13 mouse cellular contexts compared by ENCODE assay signal in genomic region chr8:111619936-111620335, GRCm38 (mm10). TPM values are rescaled to one million over a fixed set of nuclear protein-coding genes. Genes with fewer than 3 reads are reported as not detected.
DNase-seq lines count a peak whose midpoint lies in the region; ATAC-seq lines count a peak whose summit lies in the region.
"Had no signal": no experiment of that assay in that cellular context is flagged by ENCODE, and none has a peak within 500 bp of the region (broad histone marks: within the 10 kb centered on the region; RNA-seq: fewer than 3 reads in every experiment).

No protein-coding gene starts in this region.

- no peak overlapping the region for H3K4me2 ChIP-seq in hindbrain, embryonic 13.5 days
- H3K4me2 ChIP-seq in hindbrain, embryonic 14.5 days (replicated peaks), result no peak overlapping the region
- H3K4me2 ChIP-seq: embryonic facial prominence, embryonic 13.5 days; hindbrain, embryonic 15.5 days had no signal

- H3K4me3 ChIP-seq in hindbrain, embryonic 13.5 days, result no peak overlapping the region
- no peak overlapping the region for H3K4me3 ChIP-seq in hindbrain, embryonic 14.5 days (replicated peaks; ENCODE audit: low read length)
- H3K4me3 ChIP-seq: embryonic facial prominence, embryonic 13.5 days; hindbrain, embryonic 15.5 days had no signal

- no peak for DNase-seq in hindbrain, embryonic 14.5 days (ENCODE audit: low spot score)
- DNase-seq in ovary, postnatal 36 days (ENCODE audit: low spot score), result peak; percentile 32
- no peak for DNase-seq in ovary, postnatal 14 days (ENCODE audit: low spot score)
- peak; percentile 52 for DNase-seq in heart, adult 8-10 months (ENCODE audit: low spot score)
- no peak for DNase-seq in spleen, adult 12 weeks (ENCODE audit: low spot score)
- no peak for DNase-seq in cerebellum, adult 9-10 months
- DNase-seq: cerebellum, postnatal 10 days; right cerebral cortex, postnatal 25 days had no signal

- no peaks in the 10 kb centered on the region for H3K27me3 ChIP-seq in hindbrain, embryonic 13.5 days
- no peaks in the 10 kb centered on the region for H3K27me3 ChIP-seq in hindbrain, embryonic 14.5 days (ENCODE audit: control insufficient read depth, insufficient read depth, low read length)
- H3K27me3 ChIP-seq: embryonic facial prominence, embryonic 13.5 days; hindbrain, embryonic 15.5 days had no signal

- H3K36me3 ChIP-seq in hindbrain, embryonic 13.5 days, result peaks cover 43% of the 10 kb centered on the region
- H3K36me3 ChIP-seq in hindbrain, embryonic 14.5 days (replicated peaks; ENCODE audit: control insufficient read depth, insufficient read depth), result peaks cover 46% of the 10 kb centered on the region

- H3K9ac ChIP-seq in hindbrain, embryonic 13.5 days, result no peak overlapping the region
- H3K9ac ChIP-seq in hindbrain, embryonic 14.5 days, result no peak overlapping the region
- H3K9ac ChIP-seq: embryonic facial prominence, embryonic 13.5 days; hindbrain, embryonic 15.5 days; liver, embryonic 14.5 days had no signal

- H3K4me1 ChIP-seq in hindbrain, embryonic 13.5 days (replicated peaks), result peaks cover 32% of the 10 kb centered on the region
- H3K4me1 ChIP-seq in hindbrain, embryonic 14.5 days (replicated peaks; ENCODE audit: control insufficient read depth, insufficient read depth, low read length), result peaks cover 3% of the 10 kb centered on the region; the same call in 1 of the 2 replicates

- 0 out of 2 replicates have a peak overlapping the region, but pooled peaks have one; percentile 13 for H3K27ac ChIP-seq in hindbrain, embryonic 13.5 days
- H3K27ac ChIP-seq in hindbrain, embryonic 14.5 days, result no peak overlapping the region
- H3K27ac ChIP-seq: embryonic facial prominence, embryonic 13.5 days; hindbrain, embryonic 15.5 days; liver, embryonic 14.5 days had no signal

- no peak for ATAC-seq in hindbrain, embryonic 13.5 days (ENCODE audit: low FRiP score)
- no peak for ATAC-seq in hindbrain, embryonic 14.5 days (ENCODE audit: low FRiP score)
- ATAC-seq in megakaryocyte progenitor cell, adult 5-6 weeks (replicated peaks; ENCODE audit: poor library complexity), result peak; percentile 53

- 85% methylated on average over 1 of the region's 1 CpGs for WGBS in hindbrain, embryonic 13.5 days
- WGBS in hindbrain, embryonic 14.5 days, result 86% methylated on average over 1 of the region's 1 CpGs

- H3K9me3 ChIP-seq in hindbrain, embryonic 13.5 days, result no peaks in the 10 kb centered on the region
- H3K9me3 ChIP-seq in hindbrain, embryonic 14.5 days (ENCODE audit: control insufficient read depth, low read length), result no peaks in the 10 kb centered on the region
- H3K9me3 ChIP-seq: embryonic facial prominence, embryonic 13.5 days; hindbrain, embryonic 15.5 days had no signal

RNA-seq across cellular contexts. Expression of gene Ldhd, which starts 10.2 kb away (rescaled TPM):
- polyA plus RNA-seq in hindbrain, embryonic 13.5 days (2015; fragmentation: Nextera tagmentation; extraction: Ambion mirVana), result 0.52 and 0.53 TPM in 2 replicates
- polyA plus RNA-seq in hindbrain, embryonic 14.5 days (2014; fragmentation: Nextera tagmentation; extraction: Ambion mirVana), result 0.56 and 0.60 TPM in 2 replicates
- 10 to 100 TPM; 48.8 to 58.2 (median 54.8) TPM for total RNA-seq in heart, adult 8-10 months (2022)
- total RNA-seq in megakaryocyte progenitor cell, adult 5-6 weeks (2015), result 0.10 and 0.15 TPM in 2 replicates
- total RNA-seq in megakaryocyte progenitor cell, adult 5-6 weeks (2017), result 0.14 TPM in 1 of 2 replicates, not detected in the other

RNA-seq across cellular contexts. Expression of gene Zfp1, which starts 23.3 kb away (rescaled TPM):
- 27.6 and 28.1 TPM in 2 replicates for polyA plus RNA-seq in hindbrain, embryonic 13.5 days (2015; fragmentation: Nextera tagmentation; extraction: Ambion mirVana)
- 27.5 and 28.3 TPM in 2 replicates for polyA plus RNA-seq in hindbrain, embryonic 14.5 days (2014; fragmentation: Nextera tagmentation; extraction: Ambion mirVana)
- total RNA-seq in heart, adult 8-10 months (2022), result 1 to 10 TPM; 5.6 to 8.6 (median 8.1) TPM
- 14.7 and 16.9 TPM in 2 replicates for total RNA-seq in megakaryocyte progenitor cell, adult 5-6 weeks (2015)
- total RNA-seq in megakaryocyte progenitor cell, adult 5-6 weeks (2017), result 11.2 and 19.2 TPM in 2 replicates

Comparison
In these comparisons a context has a peak if more than half of its experiments do, and no peak if none do; other contexts are left out.
1. DNase-seq: peak in ovary, postnatal 36 days (single experiment) and heart, adult 8-10 months (single experiment); none in hindbrain, embryonic 14.5 days (single experiment), ovary, postnatal 14 days (single experiment), spleen, adult 12 weeks (single experiment) and cerebellum, adult 9-10 months (single experiment).
2. RNA of gene Ldhd, which starts 10.2 kb away (total RNA-seq): 48.8 to 58.2 TPM in heart, adult 8-10 months; 0.10 to 0.15 TPM in megakaryocyte progenitor cell, adult 5-6 weeks; every median in the first group is over 10 times any median in the second.